26 mouse cellular contexts compared by ENCODE assay signal in genomic region chr5:20065081-20065480, GRCm38 (mm10).
DNase-seq lines count a peak whose midpoint lies in the region; ATAC-seq and TF ChIP-seq lines count a peak whose summit lies in the region.
"Had no signal": no experiment of that assay in that cellular context is flagged by ENCODE, and none has a peak within 500 bp of the region (broad histone marks: within the 10 kb centered on the region; RNA-seq: fewer than 3 reads in every experiment).

No protein-coding gene starts in this region.

- no peak overlapping the region for H3K27ac ChIP-seq in forebrain, embryonic 11.5 days (ENCODE audit: low read depth, low read length)
- H3K27ac ChIP-seq in forebrain, embryonic 12.5 days: no peak overlapping the region
- H3K27ac ChIP-seq in hindbrain, postnatal 0 days: no peak overlapping the region
- no peak overlapping the region for H3K27ac ChIP-seq in hindbrain, embryonic 10.5 days
- H3K27ac ChIP-seq: forebrain, embryonic 10.5 days; gastrocnemius, adult 2 months; hindbrain, embryonic 15.5 days; intestine, embryonic 15.5 days had no signal

- no peak for DNase-seq in forebrain, embryonic 11.5 days (ENCODE audit: low spot score)
- DNase-seq in hindbrain, postnatal 0 days (ENCODE audit: low spot score): no peak
- DNase-seq in hindbrain, embryonic 10.5 days (ENCODE audit: low spot score): no peak
- peak; percentile 8 for DNase-seq in R1 (ENCODE audit: low read depth, low spot score)
- DNase-seq in neural tube, embryonic 10.5 days (ENCODE audit: extremely low spot score, low spot score): no peak
- DNase-seq: adrenal gland, postnatal 10 days; adrenal gland, postnatal 36 days; B cell, adult 2 months; cerebellum, adult 11 months; cerebellum, adult 2 months; cerebellum, adult 9-11 months; cerebellum, postnatal 25 days; embryo, embryonic 11 days; forebrain, postnatal 0 days; gastrocnemius, adult 2 months; gastrocnemius, postnatal 14 days; heart, adult 11 months; kidney, adult 11 months; kidney, adult 8-10 months had no signal

- no peak overlapping the region for H3K4me2 ChIP-seq in forebrain, embryonic 11.5 days (ENCODE audit: low read depth, low read length, severe bottlenecking)
- no peak overlapping the region for H3K4me2 ChIP-seq in forebrain, embryonic 12.5 days
- no peak overlapping the region for H3K4me2 ChIP-seq in hindbrain, postnatal 0 days (ENCODE audit: low read depth, low read length)
- H3K4me2 ChIP-seq: heart, embryonic 11.5 days; hindbrain, embryonic 15.5 days; intestine, embryonic 15.5 days had no signal

- no peak overlapping the region for H3K9ac ChIP-seq in forebrain, embryonic 11.5 days (ENCODE audit: low read length)
- no peak overlapping the region for H3K9ac ChIP-seq in forebrain, embryonic 12.5 days
- H3K9ac ChIP-seq in hindbrain, postnatal 0 days (replicated peaks; ENCODE audit: low read length): no peak overlapping the region
- H3K9ac ChIP-seq: forebrain, postnatal 0 days; hindbrain, embryonic 15.5 days; intestine, embryonic 15.5 days had no signal

- no peak overlapping the region for H3K4me3 ChIP-seq in forebrain, embryonic 11.5 days (ENCODE audit: low read depth, low read length)
- no peak overlapping the region for H3K4me3 ChIP-seq in forebrain, embryonic 12.5 days (replicated peaks)
- H3K4me3 ChIP-seq in hindbrain, postnatal 0 days (ENCODE audit: low read length): no peak overlapping the region
- H3K4me3 ChIP-seq in hindbrain, embryonic 10.5 days: no peak overlapping the region
- H3K4me3 ChIP-seq: forebrain, embryonic 10.5 days; gastrocnemius, adult 2 months; hindbrain, embryonic 15.5 days; intestine, embryonic 15.5 days had no signal

- TF ChIP-seq CTCF in hindbrain, postnatal 0 days (IDR thresholded peaks at IDR 0.05; ENCODE audit: low read depth): no peak

- 0 out of 2 replicates have a peak, but pooled peaks have one; percentile 18 for ATAC-seq in forebrain, embryonic 11.5 days (replicated peaks; ENCODE audit: low FRiP score)
- ATAC-seq in forebrain, embryonic 12.5 days (ENCODE audit: low FRiP score): no peak
- ATAC-seq in hindbrain, postnatal 0 days: 0 out of 2 replicates have a peak, but pooled peaks have one; percentile 21
- ATAC-seq: forebrain, postnatal 0 days; intestine, embryonic 15.5 days had no signal

- H3K9me3 ChIP-seq in forebrain, embryonic 11.5 days (ENCODE audit: control insufficient read depth, low read length): no peaks in the 10 kb centered on the region
- H3K9me3 ChIP-seq in forebrain, embryonic 12.5 days: no peaks in the 10 kb centered on the region
- H3K9me3 ChIP-seq in hindbrain, postnatal 0 days (ENCODE audit: low read length): no peaks in the 10 kb centered on the region
- no peaks in the 10 kb centered on the region for H3K9me3 ChIP-seq in hindbrain, embryonic 10.5 days
- H3K9me3 ChIP-seq: forebrain, embryonic 10.5 days; G1E; hindbrain, embryonic 15.5 days; intestine, embryonic 15.5 days had no signal

- H3K27me3 ChIP-seq in forebrain, embryonic 11.5 days (ENCODE audit: control insufficient read depth, insufficient read depth, low read length): no peaks in the 10 kb centered on the region
- H3K27me3 ChIP-seq in forebrain, embryonic 12.5 days: 0 out of 2 replicates have a peak, but pooled peaks cover 4% of the 10 kb centered on the region
- H3K27me3 ChIP-seq in hindbrain, postnatal 0 days (ENCODE audit: insufficient read depth, low read length): no peaks in the 10 kb centered on the region
- no peaks in the 10 kb centered on the region for H3K27me3 ChIP-seq in hindbrain, embryonic 10.5 days (ENCODE audit: insufficient read depth, poor library complexity, severe bottlenecking)
- H3K27me3 ChIP-seq: CH12.LX; hindbrain, embryonic 15.5 days; intestine, embryonic 15.5 days had no signal

- no peaks in the 10 kb centered on the region for H3K36me3 ChIP-seq in forebrain, embryonic 11.5 days (ENCODE audit: control insufficient read depth, insufficient read depth, low read length)
- H3K36me3 ChIP-seq in forebrain, embryonic 12.5 days (replicated peaks): no peaks in the 10 kb centered on the region
- H3K36me3 ChIP-seq in hindbrain, postnatal 0 days (ENCODE audit: insufficient read depth, low read length): no peaks in the 10 kb centered on the region
- no peaks in the 10 kb centered on the region for H3K36me3 ChIP-seq in hindbrain, embryonic 10.5 days
- H3K36me3 ChIP-seq: forebrain, embryonic 10.5 days; G1E; hindbrain, embryonic 15.5 days; intestine, embryonic 15.5 days had no signal

- H3K4me1 ChIP-seq in forebrain, embryonic 11.5 days (replicated peaks; ENCODE audit: control insufficient read depth, insufficient read depth, low read length): peaks cover 4% of the 10 kb centered on the region; the same call in 1 of the 2 replicates
- H3K4me1 ChIP-seq in forebrain, embryonic 12.5 days: peaks cover 23% of the 10 kb centered on the region
- no peaks in the 10 kb centered on the region for H3K4me1 ChIP-seq in hindbrain, postnatal 0 days (ENCODE audit: insufficient read depth, low read length)
- peaks cover 36% of the 10 kb centered on the region for H3K4me1 ChIP-seq in hindbrain, embryonic 10.5 days (replicated peaks)
- H3K4me1 ChIP-seq: intestine, embryonic 15.5 days had no signal

- WGBS in forebrain, embryonic 11.5 days: 66% methylated on average over 1 of the region's 1 CpGs
- WGBS in forebrain, embryonic 12.5 days: 53% methylated on average over 1 of the region's 1 CpGs
- WGBS in hindbrain, postnatal 0 days: 70% methylated on average over 1 of the region's 1 CpGs
- WGBS in hindbrain, embryonic 10.5 days: 57% methylated on average over 1 of the region's 1 CpGs
